Mouse (Mus musculus): Measurements from ENCODE around the gene Plekhg5. TPM values are rescaled to one million over a fixed set of nuclear protein-coding genes. Genes with fewer than 3 reads are reported as not detected.

The Plekhg5 gene
- polyA plus RNA-seq (2012; rRNA removed) (4.5 and 4.7 TPM in 2 replicates), polyA plus RNA-seq (2014; fragmentation: Nextera tagmentation; extraction: Ambion mirVana) (2.6 and 4.8 TPM in 2 replicates)

- Histone ChIP-seq H3K27ac (no peak within 1 kb of the TSS), H3K4me1 (replicated peaks; ENCODE audit: control insufficient read depth in 2 of 2, insufficient read depth in 2 of 2, low read length in 1 of 2) (no peaks in the 10 kb centered on the region), H3K36me3 (replicated peaks; ENCODE audit: control insufficient read depth, insufficient read depth, low read depth) (no peaks in the 10 kb centered on the region), H3K4me3 (ENCODE audit: insufficient read depth in 1 of 2, low read depth in 2 of 2, low read length in 2 of 2) (no peak within 1 kb of the TSS), H3K4me2 (ENCODE audit: low read depth) (no peak within 1 kb of the TSS), H3K27me3 (ENCODE audit: control insufficient read depth, insufficient read depth, low read length) (no peaks in the 10 kb centered on the region), H3K9me3 (ENCODE audit: control insufficient read depth, low read length) (no peaks in the 10 kb centered on the region), H3K9ac (replicated peaks) (no peak within 1 kb of the TSS)
- no peak for TF ChIP-seq EP300 (IDR thresholded peaks at IDR 0.05; ENCODE audit: low read depth)
- no peak for TF ChIP-seq CTCF (IDR thresholded peaks at IDR 0.05; ENCODE audit: low read depth)
- 19% methylated on average over 10 of the region's 10 CpGs for WGBS (ENCODE audit: insufficient replicate concordance)
- DNase-seq (ENCODE audit: low read depth in 3 of 3, low spot score in 3 of 3), result no peak
- ATAC-seq (ENCODE audit: insufficient read depth), result no peak; the same call in 1 of the 2 replicates
Observed at GRCm38 (mm10) chr4:152072121-152072601, at the start of gene Plekhg5. Gene Plekhg5, plus strand, starts transcription at chr4:152072498.

GRCm38 (mm10) chr4:152022506-152022905, 49.8 kb upstream of the Plekhg5 start:
- Histone ChIP-seq H3K36me3 (replicated peaks; ENCODE audit: control insufficient read depth, insufficient read depth, low read depth) (peaks cover 10% of the 10 kb centered on the region), H3K27ac (no peak overlapping the region), H3K4me2 (ENCODE audit: low read depth) (no peak overlapping the region), H3K27me3 (ENCODE audit: control insufficient read depth, insufficient read depth, low read length) (no peaks in the 10 kb centered on the region), H3K4me3 (ENCODE audit: insufficient read depth in 1 of 2, low read depth in 2 of 2, low read length in 2 of 2) (no peak overlapping the region), H3K4me1 (replicated peaks; ENCODE audit: control insufficient read depth in 2 of 2, insufficient read depth in 2 of 2, low read length in 1 of 2) (peaks cover 2 to 8% of the 10 kb centered on the region in 2 experiments; a peak in 3 of 4 replicates), H3K9me3 (ENCODE audit: control insufficient read depth, low read length) (no peaks in the 10 kb centered on the region), H3K9ac (replicated peaks) (no peak overlapping the region)
- 83% methylated on average over 8 of the region's 8 CpGs for WGBS (ENCODE audit: insufficient replicate concordance)
- DNase-seq (ENCODE audit: low read depth in 3 of 3, low spot score in 3 of 3), result no peak
- TF ChIP-seq CTCF (IDR thresholded peaks at IDR 0.05; ENCODE audit: low read depth) (no peak), EP300 (IDR thresholded peaks at IDR 0.05; ENCODE audit: low read depth) (no peak)
- ATAC-seq (ENCODE audit: insufficient read depth), result no peak

GRCm38 (mm10) chr4:152024525-152024924, 47.8 kb upstream of the Plekhg5 start:
- Histone ChIP-seq H3K9ac (replicated peaks) (no peak overlapping the region), H3K4me2 (ENCODE audit: low read depth) (no peak overlapping the region), H3K36me3 (replicated peaks; ENCODE audit: control insufficient read depth, insufficient read depth, low read depth) (peaks cover 5% of the 10 kb centered on the region), H3K4me1 (replicated peaks; ENCODE audit: control insufficient read depth in 2 of 2, insufficient read depth in 2 of 2, low read length in 1 of 2) (peaks cover 8% of the 10 kb centered on the region in 2 experiments), H3K4me3 (ENCODE audit: insufficient read depth in 1 of 2, low read depth in 2 of 2, low read length in 2 of 2) (no peak overlapping the region), H3K27me3 (ENCODE audit: control insufficient read depth, insufficient read depth, low read length) (no peaks in the 10 kb centered on the region), H3K9me3 (ENCODE audit: control insufficient read depth, low read length) (no peaks in the 10 kb centered on the region), H3K27ac (no peak overlapping the region)
- ATAC-seq (ENCODE audit: insufficient read depth), result no peak
- WGBS (ENCODE audit: insufficient replicate concordance), result 77% methylated on average over 11 of the region's 11 CpGs
- TF ChIP-seq CTCF (IDR thresholded peaks at IDR 0.05; ENCODE audit: low read depth), result no peak
- no peak for TF ChIP-seq EP300 (IDR thresholded peaks at IDR 0.05; ENCODE audit: low read depth)
- DNase-seq (ENCODE audit: low read depth in 3 of 3, low spot score in 3 of 3), result no peak

DNA sequence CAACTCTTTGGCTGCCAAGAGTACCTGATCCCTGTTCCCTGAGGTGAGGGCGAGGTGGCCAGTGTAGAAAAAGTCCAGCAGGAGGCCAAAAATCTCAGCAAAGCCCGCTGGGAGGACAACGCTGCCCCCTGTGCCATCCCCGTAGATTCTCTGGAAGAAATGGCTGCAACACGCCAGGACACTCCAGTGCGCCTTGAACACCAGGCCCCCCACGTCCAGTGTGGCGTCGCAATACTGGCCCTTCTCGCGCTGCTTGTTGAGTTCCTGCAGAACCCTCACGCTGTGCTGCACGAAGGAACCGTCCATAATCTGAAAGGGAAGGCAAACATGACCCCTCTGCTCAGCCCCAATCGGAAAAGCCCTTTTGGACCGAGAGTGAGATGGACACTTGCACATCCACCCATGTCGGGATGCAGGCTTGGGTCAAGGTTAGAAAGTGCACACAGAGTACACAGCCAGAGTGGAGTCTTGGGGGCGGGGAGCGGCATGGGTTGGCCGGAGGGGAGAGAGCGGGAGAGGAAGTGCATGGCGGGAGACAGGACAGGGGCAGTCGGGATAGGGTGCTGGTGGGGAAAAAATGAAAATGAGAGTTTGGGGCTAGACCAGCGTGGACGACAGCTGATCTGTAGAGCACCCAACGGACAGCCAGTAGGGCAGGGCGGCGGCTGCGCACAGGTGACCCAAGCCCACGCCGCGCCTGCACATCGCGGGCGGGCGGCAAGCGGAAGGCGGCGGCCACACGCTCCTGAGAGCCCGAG, 45.4 kb upstream of the Plekhg5 start:
- peak; percentile 68 for ATAC-seq (ENCODE audit: insufficient read depth)
- H3K9me3 ChIP-seq (ENCODE audit: control insufficient read depth, low read length), result no peaks in the 10 kb centered on the region
- 4% methylated on average over 40 of the region's 41 CpGs for WGBS (ENCODE audit: insufficient replicate concordance)
- H3K36me3 ChIP-seq (replicated peaks; ENCODE audit: control insufficient read depth, insufficient read depth, low read depth), result peaks cover 3% of the 10 kb centered on the region
- peaks cover 8% of the 10 kb centered on the region in 2 experiments for H3K4me1 ChIP-seq (replicated peaks; ENCODE audit: control insufficient read depth in 2 of 2, insufficient read depth in 2 of 2, low read length in 1 of 2)
- peak overlapping the region; percentile 21 for H3K27ac ChIP-seq
- peak in 1 of 3 experiments; percentile 17 for DNase-seq (ENCODE audit: low read depth in 3 of 3, low spot score in 3 of 3)
- H3K4me3 ChIP-seq (ENCODE audit: insufficient read depth in 1 of 2, low read depth in 2 of 2, low read length in 2 of 2), result peak overlapping the region; percentile 74 to 75
- H3K4me2 ChIP-seq (ENCODE audit: low read depth), result peak overlapping the region; percentile 80
- no peaks in the 10 kb centered on the region for H3K27me3 ChIP-seq (ENCODE audit: control insufficient read depth, insufficient read depth, low read length)
- TF ChIP-seq CTCF (IDR thresholded peaks at IDR 0.05; ENCODE audit: low read depth) (no peak; the same call in 1 of the 2 replicates), EP300 (IDR thresholded peaks at IDR 0.05; ENCODE audit: low read depth) (no peak)
- H3K9ac ChIP-seq (replicated peaks), result peak overlapping the region; percentile 75

DNA sequence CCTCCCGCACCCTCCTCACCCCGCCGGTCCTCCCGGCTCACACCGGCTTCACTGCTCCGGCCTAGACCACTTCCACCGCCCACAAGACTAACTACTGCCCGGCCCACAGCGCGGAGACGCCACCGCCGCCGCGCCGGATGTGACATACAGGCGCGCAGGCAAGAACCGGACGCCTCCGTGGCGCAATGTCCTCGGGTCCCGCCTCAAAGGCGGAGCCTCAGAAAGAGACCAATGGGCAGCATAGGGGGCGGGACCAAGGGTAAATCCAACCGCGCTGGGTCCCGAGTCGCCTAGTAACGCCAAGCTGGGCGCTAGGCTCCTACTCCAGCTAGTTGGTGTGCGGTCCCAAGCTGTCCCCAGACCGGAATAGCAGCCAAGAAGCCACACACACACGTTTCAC, 44.8 kb upstream of the Plekhg5 start, which contains the start of gene Zbtb48:
Zbtb48 (minus strand) TSS at position 148 of the 400 bp plus-strand sequence.
- peaks cover 8% of the 10 kb centered on the region in 2 experiments for H3K4me1 ChIP-seq (replicated peaks; ENCODE audit: control insufficient read depth in 2 of 2, insufficient read depth in 2 of 2, low read length in 1 of 2)
- 0 out of 2 replicates have a peak, but pooled peaks have one; percentile 12 for TF ChIP-seq CTCF (IDR thresholded peaks at IDR 0.05; ENCODE audit: low read depth)
- TF ChIP-seq EP300 (IDR thresholded peaks at IDR 0.05; ENCODE audit: low read depth), result no peak
- under 1% methylated on average over 35 of the region's 35 CpGs for WGBS (ENCODE audit: insufficient replicate concordance)
- H3K27me3 ChIP-seq (ENCODE audit: control insufficient read depth, insufficient read depth, low read length), result no peaks in the 10 kb centered on the region
- H3K36me3 ChIP-seq (replicated peaks; ENCODE audit: control insufficient read depth, insufficient read depth, low read depth), result peaks cover 2% of the 10 kb centered on the region
- ATAC-seq (ENCODE audit: insufficient read depth), result peak; percentile 96
- H3K27ac ChIP-seq, result peak within 1 kb of the TSS; percentile 21
- H3K4me3 ChIP-seq (ENCODE audit: insufficient read depth in 1 of 2, low read depth in 2 of 2, low read length in 2 of 2), result peak within 1 kb of the TSS; percentile 74 to 75
- no peaks in the 10 kb centered on the region for H3K9me3 ChIP-seq (ENCODE audit: control insufficient read depth, low read length)
- peak within 1 kb of the TSS; percentile 80 for H3K4me2 ChIP-seq (ENCODE audit: low read depth)
- DNase-seq (ENCODE audit: low read depth in 3 of 3, low spot score in 3 of 3), result peak; percentile 87 to 96 (median 90)
- peak within 1 kb of the TSS; percentile 75 for H3K9ac ChIP-seq (replicated peaks)
